Mouse (Mus musculus) embryonic stem cell, embryonic (primary cell): ENCODE measurements around the gene Btbd10.

Experiments used
- CTCF ChIA-PET, 4 experiments: fragments of 300-600 bp in 2 of 4; fragments of 350-600 bp in 2 of 4; sonication (Branson Sonifier 250); formaldehyde crosslinking; loops; one replicate each; lab custom pipeline; 2022; ENCODE audit warnings: inconsistent platforms in 2 of 4; lab: Charles Lee
- POLR2A ChIA-PET, 4 experiments: fragments of 300-600 bp in 2 of 4; fragments of 350-600 bp in 2 of 4; sonication (Branson Sonifier 250); formaldehyde crosslinking; loops; one replicate each; lab custom pipeline; 2022; ENCODE audit warnings: antibody characterized with exemption in 4 of 4, inconsistent platforms in 1 of 4; lab: Charles Lee

Btbd10 gene

GRCm38 (mm10) chr7:113334036-113334435 is 35.2 kb downstream of the Btbd10 start:
- CTCF ChIA-PET: no interaction called here
- POLR2A ChIA-PET: interaction anchor here in 2 of 4 experiments (0.6 to 3.7 kb wide), 3 partner anchors 35 to 38 kb away, joined by 3 to 18 read pairs (median 4); partner anchors contain the start of gene Btbd10 (in 2 of the 2)

DNA sequence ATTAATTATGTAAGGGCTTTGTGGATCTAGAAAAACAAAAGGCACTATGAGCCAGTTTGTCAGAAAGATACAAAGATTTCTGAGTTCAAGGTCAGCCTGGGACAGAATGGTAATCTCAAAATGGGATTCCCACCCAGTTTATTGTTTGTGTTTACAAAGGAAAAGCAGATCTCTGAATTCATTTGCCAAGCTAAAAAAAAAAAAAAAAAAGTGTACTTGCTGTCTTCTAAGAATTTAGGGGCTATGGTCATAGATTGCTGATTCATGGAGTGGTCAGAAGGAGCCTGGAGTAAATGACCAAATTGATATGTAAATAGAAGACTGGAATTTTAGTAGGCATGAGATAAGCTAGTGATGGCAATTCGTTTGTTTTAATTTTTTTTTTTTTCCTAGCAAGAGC is 49.1 kb downstream of the Btbd10 start:
- ChIA-PET POLR2A (interaction anchor here (0.6 to 4.1 kb wide), 22 partner anchors 9 to 750 kb away, joined by 3 to 25 read pairs (median 3); partner anchors contain the start of gene Btbd10 (in 3 of the 4)), CTCF (interaction anchor here in 3 of 4 experiments (0.6 to 1.7 kb wide), 7 partner anchors 8 to 188 kb away, joined by 3 to 4 read pairs (median 3); no protein-coding TSS in a partner anchor)

DNA sequence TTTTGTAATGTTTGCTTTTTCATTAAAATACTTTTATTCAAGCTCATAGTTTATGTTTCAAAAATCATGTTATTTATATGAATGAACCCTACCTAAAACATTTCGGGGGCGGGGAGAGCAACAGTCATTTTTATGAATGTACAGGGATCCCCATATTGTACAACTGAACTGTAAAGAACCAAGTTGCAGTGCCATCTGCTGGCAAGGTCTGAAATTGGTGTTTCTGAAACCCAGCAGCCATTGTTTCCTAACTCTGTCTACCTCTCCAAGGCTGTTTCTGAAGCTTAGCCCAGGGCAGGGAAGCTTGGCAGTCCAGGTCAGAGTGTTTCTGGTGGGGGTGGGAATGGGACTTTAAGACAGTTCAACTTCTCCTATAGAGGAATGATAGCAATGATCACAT is 57.4 kb downstream of the Btbd10 start:
- POLR2A ChIA-PET: interaction anchor here in 3 of 4 experiments (0.6 to 4.6 kb wide), 18 partner anchors 27 to 169 kb away, joined by 3 to 30 read pairs (median 4); partner anchors contain the start of gene Btbd10 (in 2 of the 3)
- CTCF ChIA-PET: interaction anchor here (0.5 to 3.0 kb wide), 18 partner anchors 8 to 776 kb away, joined by 3 to 14 read pairs (median 4); no protein-coding TSS in a partner anchor

- CTCF ChIA-PET: interaction anchor here (0.5 to 3.0 kb wide), 11 partner anchors 10 to 171 kb away, joined by 3 to 14 read pairs (median 4); no protein-coding TSS in a partner anchor
- POLR2A ChIA-PET: interaction anchor here in 3 of 4 experiments (1.0 to 4.6 kb wide), 18 partner anchors 9 to 167 kb away, joined by 3 to 30 read pairs (median 4); partner anchors contain the start of gene Btbd10 (in 3 of the 3)
Observed at GRCm38 (mm10) chr7:113310136-113310535, 59.1 kb downstream of the Btbd10 start.

DNA sequence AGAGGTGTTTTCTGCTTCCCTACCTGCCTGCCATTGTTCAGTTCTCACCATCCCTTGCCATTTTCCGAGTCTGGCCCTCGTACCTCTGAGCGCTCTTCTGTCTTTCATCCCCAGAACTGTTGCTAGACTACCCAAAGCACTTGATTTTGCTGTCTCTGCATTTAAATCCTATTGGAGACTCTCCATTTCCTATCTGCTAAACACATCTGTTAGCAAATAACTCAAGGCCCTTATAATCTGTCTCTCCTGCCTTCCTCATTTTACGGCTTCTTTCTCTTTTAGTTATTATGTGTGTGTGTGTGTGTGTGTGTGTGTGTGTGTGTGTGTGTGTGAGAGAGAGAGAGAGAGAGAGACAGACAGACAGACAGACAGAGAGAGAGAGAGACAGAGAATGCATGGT is 71.4 kb downstream of the Btbd10 start:
- POLR2A ChIA-PET: interaction anchor here in 2 of 4 experiments (0.5 to 1.7 kb wide), 5 partner anchors 34 to 842 kb away, joined by 3 to 9 read pairs (median 5); partner anchors contain the start of gene Btbd10 (in 1 of the 2)
- CTCF ChIA-PET: no interaction called here

GRCm38 (mm10) chr7:113295077-113295890 is 73.9 kb downstream of the Btbd10 start:
- CTCF ChIA-PET: interaction anchor here in 2 of 4 experiments (1.0 to 3.0 kb wide), 6 partner anchors 13 to 763 kb away, joined by 3 to 14 read pairs (median 4); no protein-coding TSS in a partner anchor
- POLR2A ChIA-PET: interaction anchor here in 3 of 4 experiments (0.5 to 3.9 kb wide), 23 partner anchors 9 to 89 kb away, joined by 3 to 16 read pairs (median 3); partner anchors contain the start of gene Btbd10 (in 2 of the 3)

DNA sequence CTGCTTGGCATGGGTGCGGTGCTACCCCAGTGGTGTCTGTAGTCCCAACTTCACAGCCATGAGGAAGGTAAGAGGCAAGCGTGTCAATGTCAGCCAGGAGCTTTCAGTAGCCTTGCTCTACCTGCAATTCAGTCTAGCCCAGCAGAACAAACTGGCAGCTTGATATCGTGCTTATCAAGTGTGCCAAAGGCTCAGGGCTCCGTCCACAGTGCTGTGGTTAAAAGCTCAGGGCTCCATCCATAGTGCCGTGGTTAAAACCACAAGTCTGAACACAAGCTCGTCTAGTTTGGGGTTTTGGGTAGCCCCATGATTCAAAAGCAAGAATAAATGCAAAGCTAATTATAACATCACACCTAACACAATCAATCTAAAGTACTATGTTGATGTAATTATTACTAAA is 74.6 kb downstream of the Btbd10 start:
- POLR2A ChIA-PET: interaction anchor here in 3 of 4 experiments (0.5 to 3.9 kb wide), 22 partner anchors 9 to 88 kb away, joined by 3 to 16 read pairs (median 3); partner anchors contain the start of gene Btbd10 (in 2 of the 3)

DNA sequence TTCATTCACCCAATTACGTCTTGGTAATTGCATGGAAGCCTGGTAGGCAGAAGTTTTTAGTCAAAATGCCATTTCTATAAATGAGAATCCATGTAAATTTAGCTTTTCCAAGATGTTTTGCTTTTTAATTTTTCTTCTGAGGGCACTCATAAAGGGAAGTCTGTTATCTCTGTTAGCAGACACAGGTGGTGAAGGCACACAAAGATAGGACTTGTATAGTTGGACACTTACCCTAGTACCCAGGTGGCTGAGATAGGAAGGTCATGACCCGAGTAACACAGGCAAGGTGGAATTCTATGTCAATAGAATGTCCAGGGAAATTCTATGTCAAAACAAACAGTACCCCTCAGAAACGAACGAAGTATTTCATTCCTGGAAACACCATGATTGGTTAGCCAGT is 77.0 kb downstream of the Btbd10 start:
- ChIA-PET POLR2A (no interaction called here), CTCF (no interaction called here)

More for the DNA sequence above, 74.6 kb downstream of the Btbd10 start:
- CTCF ChIA-PET: interaction anchor here in 2 of 4 experiments (0.7 to 3.0 kb wide), 6 partner anchors 13 to 764 kb away, joined by 3 to 14 read pairs (median 4); no protein-coding TSS in a partner anchor

DNA sequence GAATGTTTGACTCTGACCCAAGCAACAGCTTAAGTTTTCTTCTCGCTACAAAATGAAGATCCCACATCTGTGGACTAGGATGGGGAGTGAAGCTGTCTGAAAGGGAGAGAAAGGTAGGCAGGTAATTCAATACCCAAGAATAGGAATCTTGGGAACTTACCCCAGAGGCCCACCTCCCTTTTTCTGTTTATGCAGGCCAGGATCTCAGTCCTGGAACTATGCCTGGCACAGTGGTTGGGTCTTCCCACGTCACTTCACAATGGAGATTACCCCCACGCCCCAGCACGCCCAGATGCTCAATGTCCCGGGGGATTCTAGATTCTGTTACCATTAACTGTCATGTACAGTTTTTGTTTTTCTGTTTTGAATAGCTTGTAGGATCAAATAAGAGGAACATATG is 77.5 kb downstream of the Btbd10 start:
- CTCF ChIA-PET: no interaction called here
- POLR2A ChIA-PET: no interaction called here

DNA sequence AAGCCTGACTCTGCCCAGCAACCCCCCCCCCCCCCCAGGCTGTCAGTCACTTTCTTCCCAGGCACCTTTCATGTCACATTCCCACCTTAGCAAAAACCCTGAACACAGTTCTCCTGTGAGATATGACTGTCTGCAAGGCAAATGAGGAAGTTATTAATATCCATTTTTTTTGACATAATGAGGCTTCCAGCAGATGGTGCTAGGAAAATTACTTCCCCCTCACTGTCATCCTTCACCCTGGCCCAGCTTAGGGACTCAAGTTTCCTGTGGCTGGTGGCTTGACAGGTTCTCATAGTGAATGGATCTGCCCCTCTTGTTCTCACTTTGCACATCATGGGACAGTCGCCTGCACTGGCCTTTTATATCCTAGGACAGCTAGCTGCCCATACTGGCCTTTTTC is 80.0 kb downstream of the Btbd10 start:
- CTCF ChIA-PET: interaction anchor here in 1 of 4 experiments (0.7 kb wide), 1 partner anchor 123 kb away, joined by 9 read pairs; no protein-coding TSS in a partner anchor
- POLR2A ChIA-PET: interaction anchor here in 2 of 4 experiments (0.6 to 1.3 kb wide), 4 partner anchors 14 to 365 kb away, joined by 3 to 12 read pairs (median 4); no protein-coding TSS in a partner anchor

DNA sequence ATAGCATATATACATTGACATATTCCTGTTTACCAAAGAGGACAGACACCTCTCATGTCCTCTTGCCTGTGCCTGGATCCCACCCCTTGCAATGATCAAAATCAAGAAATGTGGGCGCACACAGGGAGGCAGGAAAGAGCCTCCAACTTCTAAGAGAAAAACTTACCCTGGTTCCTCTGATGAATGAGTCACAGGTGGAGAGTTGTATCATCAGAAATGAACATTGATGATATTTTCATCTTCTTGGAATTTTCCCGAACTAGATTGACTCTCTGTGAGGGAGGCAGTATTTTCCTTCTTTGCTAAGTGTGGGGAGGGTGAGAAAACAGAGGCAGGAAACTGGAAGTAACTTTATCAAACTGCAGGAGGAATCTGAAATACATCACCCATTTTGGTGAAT is 83.8 kb downstream of the Btbd10 start:
- POLR2A ChIA-PET: interaction anchor here in 1 of 4 experiments (0.8 to 1.9 kb wide), 5 partner anchors 9 to 26 kb away, joined by 3 to 4 read pairs (median 4); no protein-coding TSS in a partner anchor
- CTCF ChIA-PET: no interaction called here

GRCm38 (mm10) chr7:113279246-113279645 is 89.9 kb downstream of the Btbd10 start:
- POLR2A ChIA-PET: interaction anchor here in 2 of 4 experiments (0.7 to 1.3 kb wide), 4 partner anchors 16 to 23 kb away, joined by 3 to 4 read pairs (median 3); no protein-coding TSS in a partner anchor
- CTCF ChIA-PET: no interaction called here

GRCm38 (mm10) chr7:113278493-113278892 is 90.7 kb downstream of the Btbd10 start:
- CTCF ChIA-PET: interaction anchor here in 1 of 4 experiments (0.5 to 0.7 kb wide), 2 partner anchors 110 to 173 kb away, joined by 5 read pairs; no protein-coding TSS in a partner anchor
- POLR2A ChIA-PET: interaction anchor here in 2 of 4 experiments (0.7 to 1.3 kb wide), 6 partner anchors 15 to 131 kb away, joined by 3 to 4 read pairs (median 3); no protein-coding TSS in a partner anchor

DNA sequence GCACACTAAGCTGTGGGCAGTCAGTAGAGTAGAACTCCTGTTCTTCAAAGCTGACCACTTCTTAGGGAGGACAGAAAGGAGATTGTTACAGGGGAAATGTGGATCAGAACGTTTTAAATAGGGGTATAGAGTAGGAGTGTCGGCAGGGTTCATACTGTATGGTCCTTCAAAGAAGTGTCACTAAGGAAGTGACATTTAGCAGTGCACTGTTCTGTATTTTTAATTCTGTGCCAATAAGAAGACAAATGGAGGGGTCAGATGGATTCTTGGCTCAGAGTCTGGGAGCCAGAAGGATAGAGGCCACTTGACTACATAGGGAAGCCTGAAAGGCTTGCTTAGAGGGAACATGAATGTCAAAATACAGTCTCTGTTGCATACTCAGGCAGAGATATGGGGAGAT is 91.9 kb downstream of the Btbd10 start:
- ChIA-PET POLR2A (interaction anchor here in 1 of 4 experiments (1.0 to 2.4 kb wide), 5 partner anchors 9 to 129 kb away, joined by 3 to 9 read pairs (median 5); no protein-coding TSS in a partner anchor), CTCF (no interaction called here)

DNA sequence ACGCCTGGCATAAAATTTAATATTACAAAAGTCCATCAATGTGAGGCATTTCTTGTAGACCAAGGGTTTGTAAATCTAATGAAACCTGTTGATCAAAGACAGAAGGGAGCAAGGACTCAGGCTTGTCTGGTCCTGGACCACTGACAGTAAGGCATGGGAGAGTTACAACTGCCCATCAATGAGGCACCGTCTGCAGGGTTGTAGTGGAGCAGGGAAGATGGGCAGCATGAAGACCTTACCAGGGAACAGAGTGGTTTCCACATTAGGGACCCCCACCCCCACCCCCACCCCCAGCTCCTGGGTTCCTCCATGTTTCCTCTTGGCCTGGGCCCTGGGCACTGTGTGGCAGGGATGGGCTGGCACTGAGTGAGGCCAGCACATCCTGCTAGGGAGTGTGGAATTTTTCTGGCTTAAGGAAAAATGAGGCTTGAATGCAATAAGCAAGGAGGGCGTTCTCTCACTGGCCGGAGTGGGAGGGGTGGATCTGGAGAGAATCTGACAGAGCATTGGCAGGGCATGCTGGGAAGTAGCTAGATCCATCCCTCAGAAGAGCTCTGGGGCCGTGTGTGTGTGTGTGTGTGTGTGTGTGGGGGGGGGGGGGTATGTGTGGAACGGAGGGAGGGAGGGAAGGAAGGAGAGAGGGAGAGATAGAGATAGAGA is 96.7 kb downstream of the Btbd10 start:
- POLR2A ChIA-PET: interaction anchor here in 3 of 4 experiments (1.2 to 6.5 kb wide), 7 partner anchors 9 to 97 kb away, joined by 4 to 117 read pairs (median 6); partner anchors contain the start of gene Btbd10 (in 2 of the 3)
- CTCF ChIA-PET: interaction anchor here in 2 of 4 experiments (2.0 to 3.0 kb wide), 2 partner anchors 14 kb away, joined by 9 to 15 read pairs; no protein-coding TSS in a partner anchor

DNA sequence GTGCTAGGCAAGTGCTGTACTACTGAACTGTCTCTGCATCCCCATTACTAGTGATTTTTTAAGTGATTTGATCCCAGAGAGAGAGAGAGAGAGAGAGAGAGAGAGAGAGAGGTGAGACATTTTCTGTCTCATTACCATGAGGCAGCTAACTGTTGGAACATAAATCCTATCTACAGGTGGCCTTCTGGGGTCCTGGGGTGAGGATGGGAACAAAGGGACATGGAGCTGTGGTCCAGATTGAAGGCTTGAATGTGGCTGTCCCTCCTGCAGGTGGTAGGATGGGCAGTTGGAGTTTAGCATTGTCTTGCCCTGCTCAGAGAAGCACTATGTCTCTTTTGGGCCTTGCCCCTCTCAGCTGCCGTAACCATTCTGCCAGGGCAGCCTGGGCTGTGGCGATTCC is 98.2 kb downstream of the Btbd10 start:
- CTCF ChIA-PET: interaction anchor here (0.6 to 6.1 kb wide), 16 partner anchors 9 to 892 kb away, joined by 3 to 35 read pairs (median 5); no protein-coding TSS in a partner anchor

GRCm38 (mm10) chr7:113270551-113270950 is 98.6 kb downstream of the Btbd10 start:
- CTCF ChIA-PET: interaction anchor here (0.5 to 6.1 kb wide), 19 partner anchors 10 to 891 kb away, joined by 3 to 35 read pairs (median 5); no protein-coding TSS in a partner anchor

More for the DNA sequence above, 98.2 kb downstream of the Btbd10 start:
- POLR2A ChIA-PET: interaction anchor here (0.5 to 6.5 kb wide), 32 partner anchors 8 to 583 kb away, joined by 3 to 117 read pairs (median 4); partner anchors contain the start of gene Btbd10 (in 3 of the 4)

More at GRCm38 (mm10) chr7:113270551-113270950, 98.6 kb downstream of the Btbd10 start:
- POLR2A ChIA-PET: interaction anchor here (0.6 to 6.5 kb wide), 33 partner anchors 8 to 582 kb away, joined by 3 to 117 read pairs (median 5); partner anchors contain the start of gene Btbd10 (in 3 of the 4)
